Mouse (Mus musculus): ENCODE data around the gene Fbxo6. TPM values are rescaled to one million over a fixed set of nuclear protein-coding genes. Genes with fewer than 3 reads are reported as not detected.

The Fbxo6 gene
- polyA plus RNA-seq, 1 experiment from 2014 or later: 18.6 TPM

GRCm38 (mm10) chr4:148173811-148174494 lies 22.0 kb upstream of the Fbxo6 start:
- Histone ChIP-seq H3K4me1 (no peaks in the 10 kb centered on the region), H3K9ac (no peak overlapping the region), H3K4me3 (peak overlapping the region; percentile 4; the same call in 1 of the 2 replicates), H3K9me3 (no peaks in the 10 kb centered on the region), H3K27me3 (replicated peaks) (peaks cover 96% of the 10 kb centered on the region), H3K36me3 (no peaks in the 10 kb centered on the region), H3K27ac (replicated peaks) (no peak overlapping the region), H3K4me2 (no peak overlapping the region)
- no peak for ATAC-seq (ENCODE audit: extremely low read depth, insufficient number of reproducible peaks, low FRiP score, low TSS enrichment)
- WGBS: 2% methylated on average over 30 of the region's 30 CpGs

- no peak overlapping the region for H3K4me2 ChIP-seq
- H3K4me1 ChIP-seq: peaks cover 5% of the 10 kb centered on the region; the same call in 1 of the 2 replicates
- no peak for ATAC-seq (ENCODE audit: extremely low read depth, insufficient number of reproducible peaks, low FRiP score, low TSS enrichment)
- H3K36me3 ChIP-seq: no peaks in the 10 kb centered on the region
- no peak overlapping the region for H3K4me3 ChIP-seq
- H3K27ac ChIP-seq (replicated peaks): no peak overlapping the region
- no peaks in the 10 kb centered on the region for H3K9me3 ChIP-seq
- H3K9ac ChIP-seq: no peak overlapping the region
- H3K27me3 ChIP-seq (replicated peaks): peaks cover 94% of the 10 kb centered on the region
- WGBS: 23% methylated on average over 3 of the region's 3 CpGs
These were observed 19.3 kb upstream of the Fbxo6 start for GRCm38 (mm10) chr4:148171261-148171660.

- Histone ChIP-seq H3K4me1 (peaks cover 5% of the 10 kb centered on the region; the same call in 1 of the 2 replicates), H3K27ac (replicated peaks) (no peak overlapping the region), H3K4me2 (no peak overlapping the region), H3K36me3 (no peaks in the 10 kb centered on the region), H3K9ac (no peak overlapping the region), H3K27me3 (replicated peaks) (peaks cover 94% of the 10 kb centered on the region), H3K4me3 (no peak overlapping the region), H3K9me3 (no peaks in the 10 kb centered on the region)
- WGBS: 0% methylated on average over 2 of the region's 2 CpGs
- ATAC-seq (ENCODE audit: extremely low read depth, insufficient number of reproducible peaks, low FRiP score, low TSS enrichment): no peak
These were observed 18.9 kb upstream of the Fbxo6 start for GRCm38 (mm10) chr4:148170842-148171241.

GRCm38 (mm10) chr4:148169586-148169985 lies 17.6 kb upstream of the Fbxo6 start:
- Histone ChIP-seq H3K36me3 (no peaks in the 10 kb centered on the region), H3K9ac (no peak overlapping the region), H3K4me2 (peak overlapping the region; percentile 8; the same call in 1 of the 2 replicates), H3K27ac (replicated peaks) (no peak overlapping the region), H3K27me3 (replicated peaks) (peaks cover 94% of the 10 kb centered on the region), H3K4me3 (no peak overlapping the region), H3K4me1 (peaks cover 9% of the 10 kb centered on the region), H3K9me3 (no peaks in the 10 kb centered on the region)
- WGBS: 14% methylated on average over 15 of the region's 15 CpGs
- no peak for ATAC-seq (ENCODE audit: extremely low read depth, insufficient number of reproducible peaks, low FRiP score, low TSS enrichment)

- no peak for ATAC-seq (ENCODE audit: extremely low read depth, insufficient number of reproducible peaks, low FRiP score, low TSS enrichment)
These were observed 16.3 kb upstream of the Fbxo6 start for GRCm38 (mm10) chr4:148168287-148168686.

GRCm38 (mm10) chr4:148166986-148167385 lies 15.0 kb upstream of the Fbxo6 start:
- peak overlapping the region; percentile 20 for H3K4me3 ChIP-seq
- no peak for ATAC-seq (ENCODE audit: extremely low read depth, insufficient number of reproducible peaks, low FRiP score, low TSS enrichment)

More at GRCm38 (mm10) chr4:148168287-148168686, 16.3 kb upstream of the Fbxo6 start:
- Histone ChIP-seq H3K4me1 (peaks cover 18% of the 10 kb centered on the region), H3K36me3 (no peaks in the 10 kb centered on the region), H3K27me3 (replicated peaks) (peaks cover 94% of the 10 kb centered on the region), H3K9me3 (no peaks in the 10 kb centered on the region), H3K4me2 (no peak overlapping the region), H3K9ac (no peak overlapping the region), H3K4me3 (no peak overlapping the region), H3K27ac (replicated peaks) (no peak overlapping the region)
- WGBS: 26% methylated on average over 7 of the region's 7 CpGs

GRCm38 (mm10) chr4:148166431-148166830 lies 14.5 kb upstream of the Fbxo6 start:
- H3K9ac ChIP-seq: no peak overlapping the region
- H3K4me2 ChIP-seq: peak overlapping the region; percentile 38
- H3K36me3 ChIP-seq: no peaks in the 10 kb centered on the region
- peak overlapping the region; percentile 20 for H3K4me3 ChIP-seq
- H3K9me3 ChIP-seq: no peaks in the 10 kb centered on the region
- peaks cover 94% of the 10 kb centered on the region for H3K27me3 ChIP-seq (replicated peaks)
- ATAC-seq (ENCODE audit: extremely low read depth, insufficient number of reproducible peaks, low FRiP score, low TSS enrichment): no peak
- peaks cover 18% of the 10 kb centered on the region for H3K4me1 ChIP-seq
- H3K27ac ChIP-seq (replicated peaks): no peak overlapping the region
- 9% methylated on average over 10 of the region's 10 CpGs for WGBS

More at GRCm38 (mm10) chr4:148166986-148167385, 15.0 kb upstream of the Fbxo6 start:
- H3K9ac ChIP-seq: no peak overlapping the region
- H3K4me1 ChIP-seq: peaks cover 18% of the 10 kb centered on the region
- H3K27ac ChIP-seq (replicated peaks): no peak overlapping the region
- 20% methylated on average over 4 of the region's 4 CpGs for WGBS
- H3K4me2 ChIP-seq: peak overlapping the region; percentile 38
- no peaks in the 10 kb centered on the region for H3K36me3 ChIP-seq
- H3K27me3 ChIP-seq (replicated peaks): peaks cover 94% of the 10 kb centered on the region
- no peaks in the 10 kb centered on the region for H3K9me3 ChIP-seq

GRCm38 (mm10) chr4:148165551-148165950 lies 13.6 kb upstream of the Fbxo6 start:
- no peak overlapping the region for H3K4me2 ChIP-seq
- peaks cover 23% of the 10 kb centered on the region for H3K4me1 ChIP-seq
- no peak for ATAC-seq (ENCODE audit: extremely low read depth, insufficient number of reproducible peaks, low FRiP score, low TSS enrichment)
- H3K4me3 ChIP-seq: no peak overlapping the region
- H3K27ac ChIP-seq (replicated peaks): no peak overlapping the region
- no peak overlapping the region for H3K9ac ChIP-seq
- H3K27me3 ChIP-seq (replicated peaks): peaks cover 96% of the 10 kb centered on the region
- H3K36me3 ChIP-seq: no peaks in the 10 kb centered on the region
- WGBS: 10% methylated on average over 17 of the region's 17 CpGs
- no peaks in the 10 kb centered on the region for H3K9me3 ChIP-seq

GRCm38 (mm10) chr4:148164461-148164860 lies 12.5 kb upstream of the Fbxo6 start:
- no peak for ATAC-seq (ENCODE audit: extremely low read depth, insufficient number of reproducible peaks, low FRiP score, low TSS enrichment)
- peaks cover 28% of the 10 kb centered on the region for H3K4me1 ChIP-seq
- WGBS: under 1% methylated on average over 16 of the region's 16 CpGs

GRCm38 (mm10) chr4:148164002-148164439 lies 12.1 kb upstream of the Fbxo6 start:
- H3K4me1 ChIP-seq: peaks cover 33% of the 10 kb centered on the region
- 1% methylated on average over 29 of the region's 29 CpGs for WGBS
- peak overlapping the region; percentile 72 for H3K9ac ChIP-seq
- H3K9me3 ChIP-seq: no peaks in the 10 kb centered on the region
- peak overlapping the region; percentile 45 for H3K4me3 ChIP-seq
- no peak overlapping the region for H3K27ac ChIP-seq (replicated peaks)
- ATAC-seq (ENCODE audit: extremely low read depth, insufficient number of reproducible peaks, low FRiP score, low TSS enrichment): peak; percentile 22; the same call in 1 of the 2 replicates
- peaks cover 88% of the 10 kb centered on the region for H3K27me3 ChIP-seq (replicated peaks)
- no peaks in the 10 kb centered on the region for H3K36me3 ChIP-seq
- peak overlapping the region; percentile 72 for H3K4me2 ChIP-seq

More at GRCm38 (mm10) chr4:148164461-148164860, 12.5 kb upstream of the Fbxo6 start:
- Histone ChIP-seq H3K27me3 (replicated peaks) (peaks cover 91% of the 10 kb centered on the region), H3K4me3 (peak overlapping the region; percentile 45), H3K36me3 (no peaks in the 10 kb centered on the region), H3K9ac (no peak overlapping the region), H3K9me3 (no peaks in the 10 kb centered on the region), H3K4me2 (peak overlapping the region; percentile 72), H3K27ac (replicated peaks) (no peak overlapping the region)

GRCm38 (mm10) chr4:148160436-148161390 lies 8.8 kb upstream of the Fbxo6 start, which contains the start of the genes Fbxo44 and Fbxo2:
Gene Fbxo44, minus strand, starts transcription at chr4:148160482.
Gene Fbxo2, plus strand, starts transcription at chr4:148160621.
- peak within 1 kb of the TSS; percentile 95 for H3K4me2 ChIP-seq
- H3K4me1 ChIP-seq: peaks cover 38% of the 10 kb centered on the region
- peak within 1 kb of the TSS; percentile 65 for H3K27ac ChIP-seq (replicated peaks)
- 2% methylated on average over 41 of the region's 43 CpGs for WGBS
- H3K27me3 ChIP-seq (replicated peaks): peaks cover 68% of the 10 kb centered on the region
- peak within 1 kb of the TSS; percentile 87 for H3K9ac ChIP-seq
- H3K36me3 ChIP-seq: peaks cover 23% of the 10 kb centered on the region
- peak; percentile 21 for ATAC-seq (ENCODE audit: extremely low read depth, insufficient number of reproducible peaks, low FRiP score, low TSS enrichment)
- H3K9me3 ChIP-seq: no peaks in the 10 kb centered on the region
- peak within 1 kb of the TSS; percentile 74 for H3K4me3 ChIP-seq

All from heart, embryonic 13.5 days (tissue).